Mouse (Mus musculus) lung, adult 2 months (tissue): ENCODE results near the gene Rbmxl2. TPM values are rescaled to one million over a fixed set of nuclear protein-coding genes. Genes with fewer than 3 reads are reported as not detected.
A peak's percentile ranks its signal among the peaks of the same experiment; 100 is the strongest.

Experiments
- DNase-seq: peaks from one replicate; pipeline ENCODE4 v3.0.0; 2022
- H3K4me1 ChIP-seq: fragments of 200-500 bp; 2 replicates; pipeline ENCODE4 v1.6.1; 2011; ENCODE audit warnings: low read length; ENCODE audit not compliant: control insufficient read depth, insufficient read depth
- H3K4me3 ChIP-seq: fragments of 200-500 bp; replicated peaks from 2 replicates; pipeline ENCODE3; 2011; ENCODE audit warnings: low read depth, mild to moderate bottlenecking, control low read depth, low read length; ENCODE audit errors: extremely low read depth
- CTCF ChIP-seq: fragments of 200-500 bp; IDR thresholded peaks from 2 replicates; pipeline ENCODE4 v1.5.1; 2011; ENCODE audit warnings: mild to moderate bottlenecking, low read length, control low read depth; ENCODE audit not compliant: insufficient read depth
- POLR2A ChIP-seq: fragments of 200-500 bp; IDR thresholded peaks from 2 replicates; pipeline ENCODE4 v1.6.1; 2011; ENCODE audit warnings: low read depth, mild to moderate bottlenecking, control low read depth, low read length, borderline replicate concordance; ENCODE audit errors: extremely low read depth
- WGBS: fragments of 180-500 bp; shearing (Covaris S2); methylation state at CpG from one replicate; pipeline ENCODE4 v1.1.7; 2018; 5-methylcytosine and 5-hydroxymethylcytosine counted together
- polyA plus RNA-seq: library from polyadenylated mRNA; depleted of rRNA; stranded (reverse); fragments of >200 nt; gene quantifications from 2 replicates; pipeline ENCODE4 v1.2.3, GENCODE M21; 2012; rRNA removed

Rbmxl2 gene
- polyA plus RNA-seq = not detected in 2 replicates

- H3K4me1 ChIP-seq = no peaks in the 10 kb centered on the region
- no peak for DNase-seq
- WGBS = 46% methylated on average over 70 of the region's 70 CpGs
- no peak for TF ChIP-seq POLR2A
- no peak for TF ChIP-seq CTCF
- no peak within 1 kb of the TSS for H3K4me3 ChIP-seq
Observed at GRCm38 (mm10) chr7:107209204-107209860, at the start of gene Rbmxl2. Gene Rbmxl2 (plus strand): TSS chr7:107209445.

GRCm38 (mm10) chr7:107166690-107167089 lies 42.6 kb upstream of the Rbmxl2 start, which contains the start of gene Nlrp14:
Gene Nlrp14 (plus strand): TSS chr7:107166990.
- WGBS = 82% methylated on average over 10 of the region's 10 CpGs
- TF ChIP-seq POLR2A (no peak), CTCF (no peak)
- H3K4me3 ChIP-seq = no peak within 1 kb of the TSS
- no peak for DNase-seq
- H3K4me1 ChIP-seq = no peaks in the 10 kb centered on the region

DNA sequence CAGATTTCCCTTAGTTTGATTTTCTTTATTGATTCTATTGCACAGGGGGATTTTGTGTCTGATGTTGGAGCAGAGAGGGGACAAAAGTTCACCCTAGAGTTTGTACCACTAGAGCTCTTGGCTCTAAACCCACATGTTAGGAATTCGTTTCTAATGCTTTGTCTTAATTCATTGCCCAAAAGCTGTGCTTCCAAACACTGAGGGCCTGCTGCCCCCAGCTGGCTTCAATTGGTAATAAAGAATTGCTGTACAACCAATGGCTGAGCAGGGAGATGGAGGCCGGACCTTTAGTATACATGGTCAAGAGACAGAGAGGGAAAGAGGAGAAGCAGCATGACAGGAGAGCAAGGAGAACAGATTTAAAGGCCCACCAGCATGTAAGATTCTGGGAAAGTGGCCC lies 28.8 kb upstream of the Rbmxl2 start:
- TF ChIP-seq POLR2A (no peak), CTCF (no peak)
- Histone ChIP-seq H3K4me3 (no peak overlapping the region), H3K4me1 (no peaks in the 10 kb centered on the region)
- no peak for DNase-seq
- 38% methylated on average over 2 of the region's 2 CpGs for WGBS

- no peak for DNase-seq
- Histone ChIP-seq H3K4me1 (no peaks in the 10 kb centered on the region), H3K4me3 (no peak overlapping the region)
- no peak for TF ChIP-seq POLR2A
- no peak for TF ChIP-seq CTCF
- WGBS = 27% methylated on average over 3 of the region's 3 CpGs
Observed at GRCm38 (mm10) chr7:107201817-107202216, 7.4 kb upstream of the Rbmxl2 start.

- WGBS = 90% methylated on average over 3 of the region's 3 CpGs
- TF ChIP-seq CTCF (no peak), POLR2A (no peak)
Observed at GRCm38 (mm10) chr7:107207843-107208242, 1.4 kb upstream of the Rbmxl2 start.

DNA sequence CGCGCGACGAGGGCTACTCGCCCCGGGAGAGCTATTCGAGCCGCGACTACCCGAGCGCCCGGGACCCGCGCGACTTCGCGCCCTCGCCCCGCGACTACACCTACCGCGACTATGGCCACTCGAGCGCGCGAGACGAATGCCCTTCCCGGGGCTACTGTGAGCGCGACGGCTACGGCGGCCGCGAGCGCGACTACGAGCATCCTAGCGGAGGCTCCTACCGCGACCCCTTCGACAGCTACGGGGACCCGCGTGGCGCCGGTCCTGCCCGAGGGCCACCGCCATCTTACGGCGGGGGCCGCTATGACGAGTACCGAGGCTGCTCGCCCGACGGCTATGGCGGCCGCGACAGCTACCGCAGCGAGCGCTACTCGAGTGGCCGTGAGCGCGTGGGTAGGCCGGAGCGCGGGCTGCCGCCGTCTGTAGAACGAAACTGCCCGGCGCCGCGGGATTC lies 906 bp downstream of the Rbmxl2 start:
- DNase-seq = no peak
- TF ChIP-seq POLR2A (no peak), CTCF (no peak)
- H3K4me1 ChIP-seq = no peaks in the 10 kb centered on the region
- no peak overlapping the region for H3K4me3 ChIP-seq
- WGBS = 27% methylated on average over 74 of the region's 77 CpGs

More at GRCm38 (mm10) chr7:107207843-107208242, 1.4 kb upstream of the Rbmxl2 start:
- Histone ChIP-seq H3K4me3 (no peak overlapping the region), H3K4me1 (no peaks in the 10 kb centered on the region)
- no peak for DNase-seq

GRCm38 (mm10) chr7:107215723-107216122 lies 6.5 kb downstream of the Rbmxl2 start:
- TF ChIP-seq CTCF = peak; percentile 9; the same call in 1 of the 2 replicates
- no peak for TF ChIP-seq POLR2A
- DNase-seq = no peak
- Histone ChIP-seq H3K4me1 (no peaks in the 10 kb centered on the region), H3K4me3 (no peak overlapping the region)

DNA sequence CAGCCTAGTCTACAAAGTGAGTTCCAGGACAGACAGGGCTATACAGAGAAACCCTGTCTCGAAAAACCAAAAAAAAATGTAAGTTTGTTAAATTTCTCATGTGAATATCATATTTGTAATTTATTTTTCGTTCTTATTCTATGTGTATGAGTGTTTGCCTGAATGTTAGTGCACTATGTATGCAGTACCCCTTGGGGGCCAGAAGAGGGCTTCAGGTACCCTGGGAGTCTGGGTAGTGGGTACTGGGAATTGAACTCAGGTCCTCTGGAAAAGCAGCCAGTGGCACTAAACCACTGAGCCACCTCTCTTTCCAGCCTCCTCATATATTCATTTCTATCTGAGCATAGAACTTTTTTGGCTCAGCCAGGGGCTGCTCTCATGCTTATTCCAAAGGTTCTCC lies 7.6 kb downstream of the Rbmxl2 start:
- Histone ChIP-seq H3K4me1 (no peaks in the 10 kb centered on the region), H3K4me3 (no peak overlapping the region)
- no peak for TF ChIP-seq CTCF
- no peak for TF ChIP-seq POLR2A
- 66% methylated on average over 2 of the region's 2 CpGs for WGBS
- no peak for DNase-seq

DNA sequence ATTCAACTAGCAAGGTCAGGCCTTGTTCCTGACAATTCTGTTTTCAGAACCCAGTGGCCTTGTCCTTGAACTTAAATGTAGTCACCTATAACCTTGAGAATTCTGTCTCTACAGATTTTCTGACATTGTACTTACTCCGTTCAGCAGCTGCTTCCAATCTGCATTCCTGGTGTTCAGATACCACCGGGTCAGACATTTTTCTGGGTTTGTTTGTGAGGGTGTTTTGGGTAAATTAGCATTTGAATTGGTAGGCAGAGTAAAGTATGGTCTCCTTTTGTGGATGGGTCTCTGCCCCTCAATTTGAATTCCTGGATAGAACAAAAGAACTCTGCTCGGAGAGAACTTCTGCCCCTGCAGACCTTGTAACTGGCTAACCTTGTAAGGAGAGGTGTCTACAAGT lies 27.6 kb downstream of the Rbmxl2 start:
- DNase-seq = no peak
- Histone ChIP-seq H3K4me1 (no peaks in the 10 kb centered on the region), H3K4me3 (no peak overlapping the region)
- 63% methylated on average over 3 of the region's 3 CpGs for WGBS
- TF ChIP-seq CTCF = no peak
- TF ChIP-seq POLR2A = no peak

DNA sequence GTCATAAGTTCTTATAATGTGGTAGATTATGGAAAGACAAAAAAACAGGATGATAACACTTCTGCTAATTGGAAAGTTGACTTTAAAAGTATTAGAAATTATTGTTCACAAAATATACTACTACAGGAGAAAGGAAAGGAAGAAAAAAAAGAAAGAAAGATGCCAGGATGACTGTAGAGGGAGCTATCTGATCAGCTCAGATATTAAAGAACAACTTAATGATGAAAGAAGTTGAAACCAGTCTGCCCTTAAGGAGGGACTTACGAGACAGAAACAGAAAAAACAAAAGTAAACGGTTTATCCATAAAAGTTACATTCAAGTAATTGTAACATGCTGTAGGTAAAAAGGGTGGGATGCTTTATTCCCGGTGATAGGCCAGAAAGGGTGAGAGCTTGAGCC lies 28.3 kb downstream of the Rbmxl2 start:
- no peak overlapping the region for H3K4me3 ChIP-seq

More for the DNA sequence above, 28.3 kb downstream of the Rbmxl2 start:
- WGBS = 61% methylated on average over 3 of the region's 3 CpGs
- no peaks in the 10 kb centered on the region for H3K4me1 ChIP-seq
- DNase-seq = no peak
- no peak for TF ChIP-seq CTCF
- TF ChIP-seq POLR2A = no peak
